Mouse (Mus musculus) hindbrain, postnatal 0 days (tissue): Measurements from ENCODE around the gene Sapcd1. TPM values are rescaled to one million over a fixed set of nuclear protein-coding genes. Genes with fewer than 3 reads are reported as not detected.
"Not testable (repeated sequence)": the region's sequence is repeated elsewhere in the genome, so short reads cannot be mapped to it uniquely, and the experiment has no call there.

ENCODE experiments used
- ATAC-seq: fragments of 200-750 bp; cut with Nextera tagmentation; 2 replicates; pipeline ENCODE4 v1.8.0; 2017; ENCODE audit warnings: mild to moderate bottlenecking, moderate TSS enrichment, moderate library complexity
- DNase-seq: peaks from one replicate; pipeline ENCODE4 v3.0.0-alpha.2; 2015; ENCODE audit warnings: low spot score
- H3K27ac ChIP-seq: fragments of 300-500 bp; sonication (generic); 2 replicates; pipeline ENCODE4 v1.5.1; 2014; ENCODE audit warnings: mild to moderate bottlenecking
- H3K27me3 ChIP-seq: fragments of 300-500 bp; sonication (generic); 2 replicates; pipeline ENCODE4 v1.6.1; 2014; ENCODE audit warnings: low read length, mixed read lengths; ENCODE audit not compliant: insufficient read depth
- H3K36me3 ChIP-seq: fragments of 300-500 bp; sonication (generic); 2 replicates; pipeline ENCODE4 v1.6.1; 2014; ENCODE audit warnings: low read length, mixed read lengths; ENCODE audit not compliant: insufficient read depth
- H3K4me1 ChIP-seq: fragments of 300-500 bp; sonication (generic); 2 replicates; pipeline ENCODE4 v1.6.1; 2014; ENCODE audit warnings: antibody characterized with exemption, low read length, mixed read lengths; ENCODE audit not compliant: insufficient read depth
- H3K4me2 ChIP-seq: fragments of 300-500 bp; sonication (generic); 2 replicates; pipeline ENCODE4 v1.6.1; 2014; ENCODE audit warnings: low read depth, mild to moderate bottlenecking, low read length, moderate library complexity, mixed read lengths
- H3K4me3 ChIP-seq: fragments of 300-500 bp; sonication (generic); 2 replicates; pipeline ENCODE4 v1.5.1; 2014; ENCODE audit warnings: low read length
- H3K9ac ChIP-seq: fragments of 300-500 bp; sonication (generic); replicated peaks from 2 replicates; pipeline ENCODE4 v1.6.1; 2014; ENCODE audit warnings: mild to moderate bottlenecking, low read length, moderate library complexity, mixed read lengths
- H3K9me3 ChIP-seq: fragments of 300-500 bp; sonication (generic); 2 replicates; pipeline ENCODE4 v1.6.1; 2016; ENCODE audit warnings: low read length, mixed read lengths
- CTCF ChIP-seq: IDR thresholded peaks from 2 replicates; pipeline ENCODE4 v1.5.1; 2016; ENCODE audit warnings: antibody characterized with exemption, control low read depth, low read depth
- WGBS: fragments of 180-500 bp; shearing (Covaris S2); extraction: QIAGEN DNeasy Blood & Tissue Kit; methylation state at CpG from one replicate; pipeline ENCODE4 v1.1.7; 2014; 5-methylcytosine and 5-hydroxymethylcytosine counted together
- polyA plus RNA-seq: library from polyadenylated mRNA; unstranded; fragments of >200 nt; fragmentation: Nextera tagmentation; extraction: Ambion mirVana; gene quantifications from 2 replicates; pipeline ENCODE4 v1.2.1, GENCODE M21; 2015
- total RNA-seq: library from RNA; depleted of rRNA; stranded (reverse); fragments of >200 nt; gene quantifications from 2 replicates; pipeline ENCODE4 v1.2.3, GENCODE M21; 2014

Sapcd1 gene
- total and polyA plus RNA-seq, 2 experiments from 2014 or later = 2.1 to 2.4 TPM

DNA sequence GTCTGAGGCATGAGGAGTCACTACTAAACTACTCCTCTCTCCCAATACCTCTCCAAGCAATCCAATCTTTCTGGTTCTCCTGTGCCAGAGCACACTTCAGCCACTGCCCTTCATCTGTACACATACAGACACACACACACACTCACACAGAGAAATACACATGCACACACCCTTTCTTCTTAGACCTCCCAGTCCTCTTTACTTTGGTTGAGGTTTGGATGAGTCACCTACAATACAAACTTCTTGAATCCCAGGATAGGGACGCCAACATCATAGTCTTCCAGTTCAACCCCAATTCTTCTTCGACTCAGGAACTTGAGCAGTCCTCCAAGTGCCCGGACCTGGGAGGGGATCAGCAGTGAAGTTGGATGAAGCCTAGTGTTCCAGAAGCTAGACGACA, 16.0 kb upstream of the Sapcd1 start:
- WGBS = 88% methylated on average over 4 of the region's 4 CpGs
- H3K4me3 ChIP-seq = no peak overlapping the region
- no peak for ATAC-seq
- H3K4me1 ChIP-seq = no peaks in the 10 kb centered on the region
- no peaks in the 10 kb centered on the region for H3K9me3 ChIP-seq
- H3K27ac ChIP-seq = no peak overlapping the region
- H3K27me3 ChIP-seq = no peaks in the 10 kb centered on the region
- TF ChIP-seq CTCF = no peak
- no peak overlapping the region for H3K9ac ChIP-seq
- H3K4me2 ChIP-seq = no peak overlapping the region
- DNase-seq = no peak
- no peaks in the 10 kb centered on the region for H3K36me3 ChIP-seq

GRCm38 (mm10) chr17:35039121-35039873, 11.5 kb upstream of the Sapcd1 start:
- Histone ChIP-seq H3K9ac (no peak overlapping the region), H3K4me1 (no peaks in the 10 kb centered on the region), H3K4me2 (no peak overlapping the region), H3K27ac (no peak overlapping the region), H3K9me3 (no peaks in the 10 kb centered on the region), H3K36me3 (no peaks in the 10 kb centered on the region), H3K4me3 (no peak overlapping the region), H3K27me3 (no peaks in the 10 kb centered on the region)
- TF ChIP-seq CTCF = no peak
- ATAC-seq (no peak), DNase-seq (no peak)
- WGBS = 85% methylated on average over 11 of the region's 11 CpGs

GRCm38 (mm10) chr17:35034896-35035295, 7.1 kb upstream of the Sapcd1 start:
- no peak for TF ChIP-seq CTCF
- H3K4me2 ChIP-seq = no peak overlapping the region
- no peak overlapping the region for H3K27ac ChIP-seq
- no peaks in the 10 kb centered on the region for H3K4me1 ChIP-seq
- no peak for ATAC-seq
- no peaks in the 10 kb centered on the region for H3K9me3 ChIP-seq
- no peak overlapping the region for H3K9ac ChIP-seq
- 79% methylated on average over 6 of the region's 6 CpGs for WGBS
- no peaks in the 10 kb centered on the region for H3K27me3 ChIP-seq
- no peak for DNase-seq
- no peak overlapping the region for H3K4me3 ChIP-seq
- no peaks in the 10 kb centered on the region for H3K36me3 ChIP-seq

DNA sequence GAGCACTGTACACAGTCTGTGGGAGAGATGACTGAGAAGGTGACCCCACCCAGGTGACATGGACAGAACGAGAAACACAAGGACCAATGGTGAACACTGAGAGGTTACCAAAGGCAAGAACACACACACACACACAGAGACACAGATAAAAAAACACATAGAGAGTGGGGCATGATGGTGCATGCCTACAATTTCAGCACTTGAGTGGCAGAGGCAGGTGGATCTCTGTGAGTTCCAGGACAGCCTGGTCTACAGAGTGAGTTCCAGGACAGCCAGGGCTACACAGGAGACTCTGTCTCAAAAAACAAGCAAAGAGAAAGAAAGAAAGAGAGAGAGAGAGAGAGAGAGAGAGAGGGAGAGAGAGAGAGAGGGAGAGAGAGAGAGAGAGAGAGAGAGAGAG, 5.9 kb upstream of the Sapcd1 start:
- H3K9ac ChIP-seq, H3K27ac ChIP-seq, ATAC-seq, H3K36me3 ChIP-seq, DNase-seq, H3K4me1 ChIP-seq, H3K27me3 ChIP-seq, H3K4me2 ChIP-seq, H3K9me3 ChIP-seq, H3K4me3 ChIP-seq: not testable (repeated sequence)
- whole genome bisulfite sequencing = 63% methylated on average over 1 of the region's 1 CpGs

DNA sequence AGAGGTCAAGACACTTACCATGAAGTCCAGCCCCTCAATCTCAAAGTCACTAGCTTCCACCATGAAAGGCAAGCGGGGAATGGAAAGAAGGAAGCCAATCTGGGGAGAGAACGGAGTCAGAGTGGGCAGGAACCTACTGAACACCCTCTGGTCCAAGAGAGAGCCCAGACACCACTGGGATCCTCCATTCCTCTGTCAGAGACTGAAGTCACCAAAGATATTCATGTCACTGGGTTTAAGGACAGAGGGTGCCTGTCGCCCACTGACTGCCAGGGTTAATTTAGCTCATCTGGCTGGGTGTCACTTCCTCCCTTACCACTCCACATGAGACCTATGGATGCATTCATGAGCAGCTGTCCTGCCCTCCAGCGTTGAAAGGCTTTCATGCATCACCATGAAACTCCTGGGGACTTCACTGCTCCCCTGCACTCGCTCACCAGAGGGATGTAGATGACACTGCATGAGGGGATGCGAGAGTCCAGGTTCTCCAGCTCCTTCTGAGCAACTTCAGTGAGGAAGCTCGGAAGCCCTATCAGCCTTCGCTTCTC, 4.6 kb upstream of the Sapcd1 start:
- peak; percentile 7; the same call in 1 of the 2 replicates for TF ChIP-seq CTCF
- Histone ChIP-seq H3K36me3 (no peaks in the 10 kb centered on the region), H3K4me3 (no peak overlapping the region), H3K27ac (no peak overlapping the region), H3K9ac (no peak overlapping the region), H3K27me3 (no peaks in the 10 kb centered on the region), H3K9me3 (no peaks in the 10 kb centered on the region), H3K4me2 (no peak overlapping the region), H3K4me1 (no peaks in the 10 kb centered on the region)
- WGBS = 75% methylated on average over 8 of the region's 8 CpGs
- ATAC-seq = no peak
- DNase-seq = no peak

DNA sequence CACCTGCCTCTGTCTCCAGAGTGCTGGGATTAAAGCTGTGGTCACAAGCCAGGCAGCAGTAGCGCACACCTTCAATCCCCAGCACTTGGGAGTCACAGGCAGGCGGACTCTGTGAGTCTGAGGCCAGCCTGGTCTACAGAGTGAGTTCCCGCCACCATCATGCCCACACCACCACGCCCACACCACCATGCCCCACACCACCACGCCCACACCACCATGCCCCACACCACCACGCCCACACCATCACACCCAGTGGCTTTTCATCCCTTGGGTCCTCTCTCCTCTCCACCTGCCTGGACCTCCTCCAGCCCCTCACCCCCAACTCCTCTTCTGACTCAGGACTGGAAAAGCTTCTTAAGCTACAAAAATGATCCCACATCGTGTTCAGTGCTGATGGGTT, 4.1 kb upstream of the Sapcd1 start:
- no peaks in the 10 kb centered on the region for H3K27me3 ChIP-seq
- no peak for TF ChIP-seq CTCF
- no peaks in the 10 kb centered on the region for H3K36me3 ChIP-seq
- DNase-seq = no peak
- no peak overlapping the region for H3K4me2 ChIP-seq
- no peak overlapping the region for H3K27ac ChIP-seq
- no peak overlapping the region for H3K9ac ChIP-seq
- ATAC-seq = no peak
- 92% methylated on average over 7 of the region's 7 CpGs for WGBS
- no peaks in the 10 kb centered on the region; the same call in 1 of the 2 replicates for H3K4me1 ChIP-seq
- no peak overlapping the region for H3K4me3 ChIP-seq
- H3K9me3 ChIP-seq = no peaks in the 10 kb centered on the region

DNA sequence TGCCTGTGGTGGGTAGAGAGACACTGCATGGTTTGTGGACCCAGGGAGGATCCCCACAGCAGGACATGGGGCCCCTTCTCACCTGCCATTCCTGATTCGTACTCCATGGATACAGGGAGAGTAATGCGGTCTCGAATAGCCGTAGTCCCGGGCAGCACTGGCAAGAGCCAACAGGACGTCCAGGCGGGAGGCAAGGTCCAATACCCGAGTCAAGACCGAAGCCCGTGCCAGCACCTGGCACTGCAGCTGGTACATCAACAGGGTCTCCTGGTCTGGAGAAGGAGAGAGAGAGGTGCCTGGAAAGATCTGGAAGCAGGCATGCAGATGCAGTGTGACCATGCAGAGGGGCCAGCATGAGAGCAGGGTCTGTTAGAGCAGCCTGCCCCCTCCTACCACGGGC, 3.5 kb upstream of the Sapcd1 start:
- DNase-seq (no peak), ATAC-seq (no peak)
- H3K4me3 ChIP-seq = no peak overlapping the region
- no peaks in the 10 kb centered on the region for H3K36me3 ChIP-seq
- H3K27me3 ChIP-seq = no peaks in the 10 kb centered on the region
- H3K4me1 ChIP-seq = no peaks in the 10 kb centered on the region; the same call in 1 of the 2 replicates
- no peak for TF ChIP-seq CTCF
- H3K9ac ChIP-seq = no peak overlapping the region
- H3K27ac ChIP-seq = no peak overlapping the region
- no peak overlapping the region for H3K4me2 ChIP-seq
- 82% methylated on average over 11 of the region's 11 CpGs for WGBS
- H3K9me3 ChIP-seq = no peaks in the 10 kb centered on the region
